11 mouse cellular contexts compared by ENCODE assay signal in the genomic region with DNA sequence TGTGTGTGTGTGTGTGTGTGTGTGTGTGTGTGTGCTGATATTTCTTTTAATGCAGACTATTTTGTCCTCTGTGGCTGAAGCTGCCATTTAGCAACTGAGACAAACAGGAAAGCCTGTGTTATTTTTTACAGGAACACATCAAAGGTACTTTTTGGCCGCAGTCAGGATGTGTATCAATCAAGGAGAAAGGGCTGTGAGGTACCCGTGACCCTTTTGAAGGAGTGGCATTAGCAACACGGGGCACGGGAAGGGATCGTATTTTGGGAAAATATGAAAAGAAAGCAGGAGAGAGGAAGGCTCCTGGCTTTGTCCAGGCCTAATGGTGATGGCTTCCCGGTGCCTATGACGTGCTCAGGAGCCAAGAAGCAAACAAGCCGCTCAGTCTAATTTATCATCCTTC. TPM values are rescaled to one million over a fixed set of nuclear protein-coding genes. Genes with fewer than 3 reads are reported as not detected.
A peak's percentile ranks its signal among the peaks of the same experiment; 100 is the strongest.
DNase-seq lines count a peak whose midpoint lies in the region; ATAC-seq and TF ChIP-seq lines count a peak whose summit lies in the region.
"Had no signal": no experiment of that assay in that cellular context is flagged by ENCODE, and none has a peak within 500 bp of the region (broad histone marks: within the 10 kb centered on the region; RNA-seq: fewer than 3 reads in every experiment).

No protein-coding gene starts in this region.

- no peak for ATAC-seq in kidney, postnatal 0 days (replicated peaks; ENCODE audit: low FRiP score, low read depth)
- no peak for ATAC-seq in limb, embryonic 14.5 days (ENCODE audit: low FRiP score, low read depth)

- intact Hi-C loops in gastrocnemius, adult 2 months (cut with DNase I) = no loop called here

- peak overlapping the region; percentile 79 for H3K27ac ChIP-seq in gastrocnemius, adult 2 months
- peak overlapping the region; percentile 60; the same call in 1 of the 2 replicates for H3K27ac ChIP-seq in kidney, postnatal 0 days
- H3K27ac ChIP-seq in embryonic facial prominence, embryonic 10.5 days (replicated peaks) = peak overlapping the region; percentile 72
- peak overlapping the region; percentile 52; the same call in 1 of the 2 replicates for H3K27ac ChIP-seq in limb, embryonic 14.5 days (replicated peaks; ENCODE audit: low read depth, low read length)
- H3K27ac ChIP-seq: liver, embryonic 14.5 days had no signal

- H3K4me1 ChIP-seq in kidney, postnatal 0 days (replicated peaks; ENCODE audit: insufficient read depth, low read length) = peaks cover 11% of the 10 kb centered on the region
- H3K4me1 ChIP-seq in embryonic facial prominence, embryonic 10.5 days = peaks cover 53% of the 10 kb centered on the region
- H3K4me1 ChIP-seq in limb, embryonic 14.5 days (ENCODE audit: control insufficient read depth, insufficient read depth, low read length) = peaks cover 24% of the 10 kb centered on the region

- H3K9me3 ChIP-seq in kidney, postnatal 0 days (replicated peaks; ENCODE audit: low read length) = no peaks in the 10 kb centered on the region
- H3K9me3 ChIP-seq in embryonic facial prominence, embryonic 10.5 days = no peaks in the 10 kb centered on the region
- H3K9me3 ChIP-seq in limb, embryonic 14.5 days (ENCODE audit: control insufficient read depth, low read length) = peaks cover 4% of the 10 kb centered on the region; the same call in 1 of the 2 replicates

- no peaks in the 10 kb centered on the region for H3K27me3 ChIP-seq in kidney, postnatal 0 days (ENCODE audit: insufficient read depth, low read length)
- no peaks in the 10 kb centered on the region for H3K27me3 ChIP-seq in embryonic facial prominence, embryonic 10.5 days (replicated peaks; ENCODE audit: low read depth, poor library complexity, severe bottlenecking)
- no peaks in the 10 kb centered on the region for H3K27me3 ChIP-seq in limb, embryonic 14.5 days (ENCODE audit: control insufficient read depth, insufficient read depth, low read length)

- no peak overlapping the region for H3K4me2 ChIP-seq in kidney, postnatal 0 days (ENCODE audit: low read length)
- H3K4me2 ChIP-seq in limb, embryonic 14.5 days (replicated peaks; ENCODE audit: low read depth, low read length, severe bottlenecking) = no peak overlapping the region

- TF ChIP-seq POLR2A in limb, embryonic 14.5 days (IDR thresholded peaks at IDR 0.05; ENCODE audit: borderline replicate concordance, extremely low read depth, insufficient read depth, insufficient read length) = no peak

- no peak for TF ChIP-seq CTCF in gastrocnemius, adult 2 months (IDR thresholded peaks at IDR 0.05)
- no peak for TF ChIP-seq CTCF in kidney, postnatal 0 days (IDR thresholded peaks at IDR 0.05; ENCODE audit: low read depth)

- no peak for DNase-seq in gastrocnemius, adult 2 months
- DNase-seq in gastrocnemius, postnatal 10 days = no peak
- no peak for DNase-seq in kidney, postnatal 0 days (ENCODE audit: low spot score)
- no peak for DNase-seq in kidney, postnatal 10 days
- peak; percentile 15 for DNase-seq in embryonic facial prominence, embryonic 10.5 days (ENCODE audit: low spot score)
- no peak for DNase-seq in limb, embryonic 14.5 days (ENCODE audit: low spot score)
- DNase-seq in thymus, postnatal 10 days (ENCODE audit: low spot score in 2 of 2) = no peak
- DNase-seq in B cell, adult 2 months = no peak
- DNase-seq: cerebellum, postnatal 36 days had no signal

- H3K36me3 ChIP-seq in kidney, postnatal 0 days (ENCODE audit: insufficient read depth, low read length) = no peaks in the 10 kb centered on the region
- no peaks in the 10 kb centered on the region for H3K36me3 ChIP-seq in embryonic facial prominence, embryonic 10.5 days (replicated peaks)
- no peaks in the 10 kb centered on the region for H3K36me3 ChIP-seq in limb, embryonic 14.5 days (ENCODE audit: control insufficient read depth, insufficient read depth, low read length)

- peak overlapping the region; percentile 38 for H3K4me3 ChIP-seq in gastrocnemius, adult 2 months
- no peak overlapping the region for H3K4me3 ChIP-seq in kidney, postnatal 0 days (replicated peaks; ENCODE audit: low read depth, low read length)
- H3K4me3 ChIP-seq in embryonic facial prominence, embryonic 10.5 days = no peak overlapping the region
- no peak overlapping the region for H3K4me3 ChIP-seq in limb, embryonic 14.5 days (replicated peaks; ENCODE audit: low read length)

- WGBS in kidney, postnatal 0 days = 15% methylated on average over 8 of the region's 8 CpGs
- WGBS in embryonic facial prominence, embryonic 10.5 days = 53% methylated on average over 8 of the region's 8 CpGs
- WGBS in limb, embryonic 14.5 days = 31% methylated on average over 8 of the region's 8 CpGs

- no peak overlapping the region for H3K9ac ChIP-seq in kidney, postnatal 0 days (ENCODE audit: low read depth, low read length)
- 0 out of 2 replicates have a peak overlapping the region, but pooled peaks have one; percentile 12 for H3K9ac ChIP-seq in limb, embryonic 14.5 days (ENCODE audit: low read depth, low read length, severe bottlenecking)
- H3K9ac ChIP-seq: liver, embryonic 14.5 days had no signal

RNA-seq across cellular contexts. Expression of a gene that starts 31.0 kb away (rescaled TPM):
- 10 to 100 TPM; 10.3 to 14.8 TPM for total RNA-seq in gastrocnemius, adult 2 months (2021)
- total RNA-seq in gastrocnemius, postnatal 10 days (2021) = 10 to 100 TPM; 22.4 to 24.8 TPM
- 9.8 and 10.7 TPM in 2 replicates for polyA plus RNA-seq in kidney, postnatal 0 days (2015; fragmentation: Nextera tagmentation; extraction: Ambion mirVana)
- 2.7 and 3.4 TPM in 2 replicates for polyA plus RNA-seq in embryonic facial prominence, embryonic 10.5 days (2016; fragmentation: Nextera tagmentation; extraction: Ambion mirVana)
- polyA plus RNA-seq in limb, embryonic 14.5 days (2012; rRNA removed) = 28.1 and 29.2 TPM in 2 replicates
- 7.3 and 9.7 TPM in 2 replicates for polyA plus RNA-seq in limb, embryonic 14.5 days (2014; fragmentation: Nextera tagmentation; extraction: Ambion mirVana)
- polyA plus RNA-seq: C2C12 had no signal
